Mouse (Mus musculus) thymus, adult 2 months (tissue): ENCODE data around the gene Wap. TPM values are rescaled to one million over a fixed set of nuclear protein-coding genes. Genes with fewer than 3 reads are reported as not detected.

Experiments
- DNase-seq: peaks from one replicate; pipeline ENCODE4 v3.0.0; 2021
- H3K27ac ChIP-seq: fragments of 200-500 bp; 2 replicates; pipeline ENCODE4 v1.5.1; 2012; ENCODE audit warnings: low read length, control low read depth; ENCODE audit not compliant: control insufficient read depth, insufficient read depth
- H3K27me3 ChIP-seq: fragments of 200-500 bp; 2 replicates; pipeline ENCODE4 v1.6.1; 2012; ENCODE audit warnings: mild to moderate bottlenecking, low read length, moderate library complexity, mixed read lengths; ENCODE audit not compliant: control insufficient read depth, insufficient read depth
- H3K36me3 ChIP-seq: fragments of 200-500 bp; 2 replicates; pipeline ENCODE4 v1.6.1; 2012; ENCODE audit warnings: mild to moderate bottlenecking, low read length, moderate library complexity; ENCODE audit not compliant: control insufficient read depth, insufficient read depth
- H3K4me1 ChIP-seq: fragments of 200-500 bp; replicated peaks from 2 replicates; pipeline ENCODE4 v1.6.1; 2012; ENCODE audit warnings: low read length; ENCODE audit not compliant: control insufficient read depth, insufficient read depth
- H3K4me3 ChIP-seq: fragments of 200-500 bp; 2 replicates; pipeline ENCODE4 v1.5.1; 2012; ENCODE audit warnings: mild to moderate bottlenecking, low read length, control low read depth, moderate library complexity; ENCODE audit not compliant: control insufficient read depth, insufficient read depth
- CTCF ChIP-seq: fragments of 200-500 bp; IDR thresholded peaks from 2 replicates; pipeline ENCODE4 v1.5.1; 2012; ENCODE audit warnings: mild to moderate bottlenecking, control low read depth, low read length, moderate library complexity, borderline replicate concordance; ENCODE audit not compliant: control insufficient read depth, poor library complexity, insufficient read depth; ENCODE audit errors: extremely low read depth
- POLR2A ChIP-seq: fragments of 200-500 bp; IDR thresholded peaks from 2 replicates; pipeline ENCODE4 v1.6.1; 2012; ENCODE audit warnings: mild to moderate bottlenecking, low read length, control low read depth, moderate library complexity; ENCODE audit not compliant: control insufficient read depth, poor library complexity, insufficient read depth; ENCODE audit errors: extremely low read depth
- WGBS: fragments of 180-500 bp; shearing (Covaris S2); methylation state at CpG from one replicate; pipeline ENCODE4 v1.1.7; 2018; 5-methylcytosine and 5-hydroxymethylcytosine counted together
- polyA plus RNA-seq: library from polyadenylated mRNA; depleted of rRNA; stranded (reverse); fragments of >200 nt; gene quantifications from 2 replicates; pipeline ENCODE4 v1.2.3, GENCODE M21; 2012; rRNA removed

The Wap gene
- polyA plus RNA-seq, 1 experiment: 1.2 TPM

- Histone ChIP-seq H3K27me3 (no peaks in the 10 kb centered on the region), H3K4me3 (no peak overlapping the region), H3K36me3 (peaks cover 86% of the 10 kb centered on the region), H3K27ac (no peak overlapping the region), H3K4me1 (peaks cover 5% of the 10 kb centered on the region)
- WGBS: 97% methylated on average over 8 of the region's 8 CpGs
- TF ChIP-seq CTCF (no peak), POLR2A (no peak)
- no peak for DNase-seq
Observed at GRCm38 (mm10) chr11:6585748-6586147, 52.7 kb downstream of the Wap start.

Other genes starting within 250 kb of the Wap start
- gene Zmiz2, start 249.6 kb downstream of the Wap start, polyA plus RNA-seq: 137 and 187 TPM in 2 replicates
- 1,363 and 1,486 TPM in 2 replicates for gene Ppia, start 223.2 kb downstream of the Wap start, polyA plus RNA-seq
- gene H2afv, start 194.2 kb downstream of the Wap start, polyA plus RNA-seq: 163 and 178 TPM in 2 replicates
- gene Purb, start 162.7 kb downstream of the Wap start, polyA plus RNA-seq: 12.7 and 17.8 TPM in 2 replicates
- gene Myo1g, start 117.7 kb downstream of the Wap start, polyA plus RNA-seq: 202 and 216 TPM in 2 replicates
- gene Ccm2, start 91.8 kb downstream of the Wap start, polyA plus RNA-seq: 450 and 470 TPM in 2 replicates
- gene Nacad, start 32.6 kb downstream of the Wap start, polyA plus RNA-seq: 0.33 and 0.36 TPM in 2 replicates
- 190 and 191 TPM in 2 replicates for gene Tbrg4, start 12.6 kb downstream of the Wap start, polyA plus RNA-seq
- 7.8 and 9.0 TPM in 2 replicates for gene Ramp3, start 19.9 kb upstream of the Wap start, polyA plus RNA-seq
- not detected in 2 replicates for gene Gm11983, start 199.0 kb upstream of the Wap start, polyA plus RNA-seq